Mouse (Mus musculus): ENCODE measurements around the gene Adam17. TPM values are rescaled to one million over a fixed set of nuclear protein-coding genes. Genes with fewer than 3 reads are reported as not detected.

The Adam17 gene
- total RNA-seq, 2 experiments from 2014 or later: 38.1 to 48.1 TPM

- peak; percentile 91 for ATAC-seq (replicated peaks; ENCODE audit: poor library complexity)
Observed at GRCm38 (mm10) chr12:21315923-21316868, 57.2 kb downstream of the Adam17 start, which contains the start of gene Iah1. Gene Iah1 (plus strand): TSS chr12:21316389.

GRCm38 (mm10) chr12:21312201-21312600 is 61.2 kb downstream of the Adam17 start:
- no peak for ATAC-seq (replicated peaks; ENCODE audit: poor library complexity)

- no peak for ATAC-seq (replicated peaks; ENCODE audit: poor library complexity)
Observed at GRCm38 (mm10) chr12:21306721-21307120, 66.7 kb downstream of the Adam17 start.

GRCm38 (mm10) chr12:21305741-21306140 is 67.7 kb downstream of the Adam17 start:
- ATAC-seq (replicated peaks; ENCODE audit: poor library complexity): no peak

GRCm38 (mm10) chr12:21302361-21302783 is 71.1 kb downstream of the Adam17 start:
- ATAC-seq (replicated peaks; ENCODE audit: poor library complexity): peak; percentile 85

GRCm38 (mm10) chr12:21301932-21302331 is 71.5 kb downstream of the Adam17 start:
- no peak for ATAC-seq (replicated peaks; ENCODE audit: poor library complexity)

- ATAC-seq (replicated peaks; ENCODE audit: poor library complexity): no peak
Observed at GRCm38 (mm10) chr12:21301324-21301723, 72.1 kb downstream of the Adam17 start.

GRCm38 (mm10) chr12:21298856-21299255 is 74.6 kb downstream of the Adam17 start:
- no peak for ATAC-seq (replicated peaks; ENCODE audit: poor library complexity)

- ATAC-seq (replicated peaks; ENCODE audit: poor library complexity): no peak
Observed at GRCm38 (mm10) chr12:21289651-21290050, 83.8 kb downstream of the Adam17 start.

GRCm38 (mm10) chr12:21288716-21289395 is 84.6 kb downstream of the Adam17 start:
- ATAC-seq (replicated peaks; ENCODE audit: poor library complexity): no peak

- ATAC-seq (replicated peaks; ENCODE audit: poor library complexity): peak; percentile 69
Observed at GRCm38 (mm10) chr12:21286712-21287650, 86.5 kb downstream of the Adam17 start.

- peak; percentile 86 for ATAC-seq (replicated peaks; ENCODE audit: poor library complexity)
Observed at GRCm38 (mm10) chr12:21286243-21286622, 87.2 kb downstream of the Adam17 start, which contains the start of gene Itgb1bp1. Gene Itgb1bp1 (minus strand): TSS chr12:21286284.

GRCm38 (mm10) chr12:21285508-21286242 is 87.8 kb downstream of the Adam17 start:
- peak; percentile 2; the same call in 1 of the 2 replicates for ATAC-seq (replicated peaks; ENCODE audit: poor library complexity)

GRCm38 (mm10) chr12:21284761-21285441 is 88.5 kb downstream of the Adam17 start, which contains the start of gene Cpsf3:
Gene Cpsf3 (plus strand): TSS chr12:21285391.
- no peak for ATAC-seq (replicated peaks; ENCODE audit: poor library complexity)

GRCm38 (mm10) chr12:21277352-21277864 is 96.0 kb downstream of the Adam17 start:
- ATAC-seq (replicated peaks; ENCODE audit: poor library complexity): no peak

GRCm38 (mm10) chr12:21274446-21274845 is 99.0 kb downstream of the Adam17 start:
- no peak for ATAC-seq (replicated peaks; ENCODE audit: poor library complexity)

All from megakaryocyte progenitor cell, adult 5-6 weeks (primary cell).